ENCODE assay signal across 16 mouse cellular contexts in genomic region chr1:156424054-156424453, GRCm38 (mm10).
"Had no signal": no experiment of that assay in that cellular context is flagged by ENCODE, and none has a peak within 500 bp of the region (broad histone marks: within the 10 kb centered on the region; RNA-seq: fewer than 3 reads in every experiment).

No protein-coding gene starts in this region.

- DNase-seq: heart, postnatal 10 days; heart, postnatal 14 days; heart, postnatal 36 days; heart, postnatal 4 days; kidney, adult 11 months; kidney, adult 18-20 months; kidney, adult 2 months; kidney, adult 8-10 months; kidney, adult 9 months; kidney, postnatal 10 days; kidney, postnatal 14 days; kidney, postnatal 25 days; kidney, postnatal 36 days; kidney, postnatal 4 days; layer of hippocampus, adult 9-11 months; layer of hippocampus, postnatal 36 days had no signal
